Mouse (Mus musculus): ENCODE data around the gene Nt5c2.

Nt5c2 gene

GRCm38 (mm10) chr19:46887811-46888527, 127.0 kb downstream of the Nt5c2 start:
- no peak for DNase-seq (ENCODE audit: low spot score in 2 of 2)

- DNase-seq (ENCODE audit: low spot score in 2 of 2): no peak
These were observed 128.1 kb downstream of the Nt5c2 start for GRCm38 (mm10) chr19:46886826-46887225.

GRCm38 (mm10) chr19:46885365-46885764, 129.6 kb downstream of the Nt5c2 start:
- DNase-seq (ENCODE audit: low spot score in 2 of 2): no peak

GRCm38 (mm10) chr19:46879876-46880275, 135.1 kb downstream of the Nt5c2 start:
- DNase-seq (ENCODE audit: low spot score in 2 of 2): no peak

- DNase-seq (ENCODE audit: low spot score in 2 of 2): peak; percentile 47 to 53
These were observed 136.6 kb downstream of the Nt5c2 start for GRCm38 (mm10) chr19:46878346-46878745.

GRCm38 (mm10) chr19:46877886-46878285, 137.1 kb downstream of the Nt5c2 start:
- no peak for DNase-seq (ENCODE audit: low spot score in 2 of 2)

- DNase-seq (ENCODE audit: low spot score in 2 of 2): peak; percentile 51 to 75
These were observed 139.2 kb downstream of the Nt5c2 start for GRCm38 (mm10) chr19:46875790-46876189.

- DNase-seq (ENCODE audit: low spot score in 2 of 2): no peak
These were observed 141.0 kb downstream of the Nt5c2 start for GRCm38 (mm10) chr19:46873924-46874323.

- no peak for DNase-seq (ENCODE audit: low spot score in 2 of 2)
These were observed 143.3 kb downstream of the Nt5c2 start for GRCm38 (mm10) chr19:46871651-46872050.

- no peak for DNase-seq (ENCODE audit: low spot score in 2 of 2)
These were observed 143.9 kb downstream of the Nt5c2 start for GRCm38 (mm10) chr19:46871096-46871495.

- DNase-seq (ENCODE audit: low spot score in 2 of 2): peak; percentile 57 to 85
These were observed 145.4 kb downstream of the Nt5c2 start for GRCm38 (mm10) chr19:46869526-46869925.

- no peak for DNase-seq (ENCODE audit: low spot score in 2 of 2)
These were observed 145.9 kb downstream of the Nt5c2 start for GRCm38 (mm10) chr19:46869049-46869448.

- no peak for DNase-seq (ENCODE audit: low spot score in 2 of 2)
These were observed 149.6 kb downstream of the Nt5c2 start for GRCm38 (mm10) chr19:46865381-46865780.

- no peak for DNase-seq (ENCODE audit: low spot score in 2 of 2)
These were observed 150.1 kb downstream of the Nt5c2 start for GRCm38 (mm10) chr19:46864731-46865331.

- DNase-seq (ENCODE audit: low spot score in 2 of 2): no peak
These were observed 150.9 kb downstream of the Nt5c2 start for GRCm38 (mm10) chr19:46864079-46864478.

GRCm38 (mm10) chr19:46863236-46863927, 151.6 kb downstream of the Nt5c2 start:
- DNase-seq (ENCODE audit: low spot score in 2 of 2): no peak

- DNase-seq (ENCODE audit: low spot score in 2 of 2): no peak
These were observed 152.4 kb downstream of the Nt5c2 start for GRCm38 (mm10) chr19:46862556-46862955.

- no peak for DNase-seq (ENCODE audit: low spot score in 2 of 2)
These were observed 156.8 kb downstream of the Nt5c2 start for GRCm38 (mm10) chr19:46858200-46858599.

- no peak for DNase-seq (ENCODE audit: low spot score in 2 of 2)
These were observed 157.5 kb downstream of the Nt5c2 start for GRCm38 (mm10) chr19:46857277-46857989.

GRCm38 (mm10) chr19:46856780-46857179, 158.2 kb downstream of the Nt5c2 start:
- DNase-seq (ENCODE audit: low spot score in 2 of 2): no peak

- no peak for DNase-seq (ENCODE audit: low spot score in 2 of 2)
These were observed 158.7 kb downstream of the Nt5c2 start for GRCm38 (mm10) chr19:46856232-46856631.

GRCm38 (mm10) chr19:46849443-46849997, 165.4 kb downstream of the Nt5c2 start:
- no peak for DNase-seq (ENCODE audit: low spot score in 2 of 2)
